Mouse (Mus musculus) cerebellum, postnatal 10 days (tissue): ENCODE data around the gene Stat4.
A peak's percentile ranks its signal among the peaks of the same experiment; 100 is the strongest.
"Not testable (repeated sequence)": the region's sequence is repeated elsewhere in the genome, so short reads cannot be mapped to it uniquely, and the experiment has no call there.

Experiments used
- DNase-seq, 2 experiments: peaks; one replicate each; pipeline ENCODE4 v3.0.0; 2021; ENCODE audit warnings: mixed read lengths in 2 of 2

The Stat4 gene

DNA sequence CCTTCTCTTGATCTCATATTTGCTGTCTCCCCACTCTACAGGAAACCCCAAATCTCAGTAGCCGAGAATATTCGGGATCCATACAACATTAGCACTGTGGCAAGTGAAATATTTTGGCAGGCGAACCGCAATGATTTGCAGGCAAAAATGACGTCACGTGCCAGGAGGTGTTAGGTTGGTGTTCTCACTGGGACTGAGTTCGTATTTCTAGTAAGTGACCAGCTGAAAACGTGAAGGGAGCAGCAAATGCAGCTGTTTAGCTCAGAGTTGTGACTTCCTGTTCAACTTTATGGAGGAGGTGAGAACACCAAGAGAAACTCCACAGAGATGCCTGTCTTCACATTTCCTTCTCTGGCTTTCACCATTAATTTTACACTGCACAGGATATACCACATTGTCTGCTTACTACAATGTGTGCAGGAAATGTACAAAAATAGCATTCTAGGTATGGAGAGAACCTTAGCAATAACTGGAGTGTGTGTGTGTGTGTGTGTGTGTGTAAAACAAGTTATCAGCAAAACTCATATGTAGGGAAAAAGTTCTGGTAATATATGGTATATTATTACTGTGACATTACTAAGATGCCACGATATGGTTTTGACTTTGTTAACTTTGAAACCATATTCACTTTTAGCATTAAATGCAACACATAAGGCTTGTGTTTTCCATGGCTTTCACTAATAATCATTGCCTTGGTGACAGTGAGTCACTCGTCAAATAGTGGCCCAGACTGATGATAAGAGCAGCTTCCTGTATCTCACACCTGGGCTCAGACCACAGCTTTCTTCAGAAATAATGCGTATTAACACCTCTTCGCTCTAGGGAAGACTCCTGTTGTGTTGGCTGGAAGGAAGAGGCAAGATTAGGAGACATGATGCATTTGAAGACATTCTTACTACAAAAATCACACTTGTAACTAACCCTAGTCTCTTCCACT lies 48.1 kb downstream of the Stat4 start:
- no peak for DNase-seq

DNA sequence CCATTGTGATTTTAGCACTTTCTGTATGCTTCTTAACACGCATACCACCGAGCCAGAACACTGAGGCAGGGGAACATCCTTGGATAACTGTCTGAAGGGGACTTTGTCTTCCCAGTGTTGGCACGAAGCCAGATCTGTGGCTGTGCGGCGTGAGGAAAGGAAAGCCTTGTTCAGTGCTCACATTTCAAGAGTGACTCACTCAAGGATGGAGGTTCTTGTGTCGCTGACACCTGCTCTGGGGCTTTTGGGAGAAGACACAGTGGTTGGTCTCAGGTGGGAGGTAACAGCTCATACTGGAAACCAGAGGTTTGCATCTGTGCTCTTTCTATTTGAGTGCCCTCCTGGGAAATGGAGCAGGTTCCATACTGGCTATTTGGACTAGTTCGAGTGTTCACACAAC lies 52.2 kb downstream of the Stat4 start:
- peak; percentile 53 to 57 for DNase-seq

DNA sequence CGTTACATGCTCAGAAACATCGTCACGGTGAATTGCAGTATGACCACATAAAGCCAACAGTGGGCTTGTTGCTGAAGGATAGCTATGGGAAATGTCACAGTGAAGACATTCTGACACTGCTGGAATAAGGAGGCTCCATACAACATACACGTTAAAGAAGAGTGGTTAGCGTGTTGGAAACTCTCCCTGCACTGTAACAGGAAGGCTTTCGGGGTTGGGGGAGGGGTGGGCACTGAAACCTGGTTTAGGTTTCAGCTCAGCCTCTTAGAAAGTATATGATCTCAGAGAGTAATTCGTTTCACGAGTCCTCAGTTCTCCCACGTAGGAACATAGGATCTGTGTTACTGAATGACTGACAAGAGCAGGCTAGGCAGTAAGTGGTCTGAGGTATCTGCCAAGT lies 52.7 kb downstream of the Stat4 start:
- no peak for DNase-seq

DNA sequence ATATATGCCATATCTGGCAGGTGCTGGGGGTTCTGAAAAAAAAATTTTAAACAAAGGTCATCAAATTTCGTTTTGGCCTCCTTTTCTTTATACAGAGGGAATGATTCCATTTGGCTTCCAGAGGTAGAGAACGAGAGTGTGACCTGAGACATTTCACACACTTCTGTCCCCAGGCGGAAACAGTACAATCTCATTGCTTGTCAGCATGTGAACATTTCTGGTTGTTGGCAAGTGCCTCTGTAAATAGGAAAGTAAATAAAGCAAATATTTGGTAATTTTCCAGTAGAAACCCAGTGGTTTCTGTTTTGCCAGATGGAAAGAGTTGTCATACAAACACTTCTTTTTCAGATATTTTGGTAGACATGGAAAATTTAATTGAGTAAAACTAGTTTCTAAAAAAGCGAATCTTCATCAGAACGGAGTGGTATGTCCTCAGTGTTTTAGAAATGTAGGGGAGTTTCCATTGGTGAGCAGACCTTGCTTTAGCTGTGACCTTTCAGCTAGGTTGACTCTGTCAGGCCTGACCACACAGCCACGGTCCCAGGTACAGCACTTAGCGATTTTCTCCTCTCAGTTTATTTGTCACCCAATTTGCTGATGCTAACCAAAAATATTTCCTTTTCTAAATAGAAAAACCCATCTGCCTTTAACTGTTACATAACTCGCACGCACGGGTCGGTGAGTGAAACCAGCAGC lies 53.6 kb downstream of the Stat4 start:
- no peak for DNase-seq

DNA sequence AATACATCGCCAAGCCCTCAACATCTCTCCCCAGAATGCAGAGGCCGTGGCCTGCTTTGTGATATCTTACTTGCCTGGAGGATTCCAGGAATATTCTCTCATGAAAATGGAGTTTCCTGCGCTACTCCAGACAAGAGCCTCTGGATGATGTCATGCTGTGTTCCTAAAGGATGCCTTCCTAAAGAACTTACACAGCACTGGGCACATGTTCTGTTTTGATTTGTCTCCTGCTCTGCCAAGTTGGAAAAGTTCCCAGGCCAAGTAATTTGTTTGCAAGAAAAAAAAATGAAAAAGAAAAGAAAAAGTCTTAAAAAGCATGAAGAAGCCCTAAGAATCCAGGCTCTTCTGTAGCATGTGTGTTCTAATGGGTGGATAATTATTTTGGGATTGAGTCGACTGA lies 56.2 kb downstream of the Stat4 start:
- DNase-seq = no peak

DNA sequence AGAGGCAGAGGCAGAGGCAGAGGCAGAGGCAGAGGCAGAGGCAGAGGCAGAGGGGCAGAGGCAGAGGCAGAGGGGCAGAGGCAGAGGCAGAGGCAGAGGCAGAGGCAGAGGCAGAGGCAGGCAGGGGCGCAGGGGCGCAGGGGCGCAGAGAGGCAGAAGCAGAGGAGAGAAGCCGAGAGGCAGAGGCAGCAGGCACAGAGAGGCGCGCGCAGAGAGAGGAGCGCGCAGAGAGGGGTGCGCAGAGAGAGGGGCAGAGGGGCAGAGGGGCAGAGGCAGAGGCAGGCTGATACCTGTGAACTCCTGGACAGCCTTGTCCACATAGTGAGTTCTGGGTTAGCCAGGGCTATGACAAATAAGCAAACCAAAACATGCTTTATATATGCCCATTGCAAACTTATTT lies 59.9 kb downstream of the Stat4 start:
- not testable (repeated sequence) for DNase-seq

DNA sequence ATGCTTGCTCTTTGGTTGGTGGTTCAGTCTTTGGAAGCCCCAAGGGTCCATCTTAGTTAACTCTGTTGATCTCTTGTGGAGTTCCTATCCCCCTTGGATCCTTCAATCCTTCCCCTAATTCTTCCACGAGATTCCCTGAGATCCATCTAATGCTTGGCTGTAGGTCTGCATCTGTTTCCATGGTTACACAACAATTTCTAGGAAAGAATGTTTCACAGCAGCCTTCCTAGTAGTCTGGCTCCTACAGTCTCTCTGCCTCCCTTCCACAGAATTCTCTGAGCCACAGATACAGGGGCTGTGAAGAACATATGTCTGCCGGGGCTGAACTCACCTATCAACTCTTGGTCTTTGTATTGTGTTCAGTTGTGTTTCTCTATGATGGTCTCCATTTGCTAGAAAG lies 61.8 kb downstream of the Stat4 start:
- DNase-seq = no peak

DNA sequence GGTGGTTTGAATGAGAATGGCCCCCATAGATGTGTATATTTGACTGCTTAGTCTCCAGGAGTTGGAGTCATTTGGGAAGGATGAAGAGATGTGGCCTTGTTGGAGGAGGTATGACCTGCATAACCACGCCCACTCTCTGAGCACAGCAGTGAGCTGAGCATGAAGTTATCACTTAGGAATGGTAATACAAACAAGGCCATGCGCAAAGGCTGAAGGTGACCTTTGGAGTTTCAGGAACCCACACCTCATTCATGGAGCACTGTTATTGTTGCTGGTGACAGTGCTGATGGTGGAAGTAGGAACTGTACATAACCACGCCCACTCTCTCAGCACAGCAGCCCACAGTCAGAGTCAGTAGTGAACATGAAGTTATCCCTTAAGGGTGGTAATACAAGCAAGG lies 62.9 kb downstream of the Stat4 start:
- DNase-seq = no peak

DNA sequence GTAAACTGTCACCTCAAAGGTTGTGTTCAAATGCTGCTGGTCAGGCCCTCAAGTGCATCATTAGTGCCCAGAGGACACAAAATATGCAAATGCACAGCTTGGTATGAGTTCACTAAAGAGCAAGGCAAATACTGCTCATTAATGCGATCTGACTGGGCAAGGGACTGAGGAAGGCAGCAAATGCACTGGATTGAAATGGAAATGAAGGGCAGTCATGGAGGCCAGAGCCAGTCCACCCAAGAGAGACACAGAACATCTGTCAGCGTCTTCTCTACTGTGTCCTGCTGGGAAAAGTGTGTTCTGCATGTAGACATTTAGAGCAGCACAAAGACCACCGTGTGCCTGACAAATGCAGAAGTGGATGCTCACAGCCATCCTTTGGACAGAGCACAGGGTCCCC lies 64.6 kb downstream of the Stat4 start:
- no peak for DNase-seq

DNA sequence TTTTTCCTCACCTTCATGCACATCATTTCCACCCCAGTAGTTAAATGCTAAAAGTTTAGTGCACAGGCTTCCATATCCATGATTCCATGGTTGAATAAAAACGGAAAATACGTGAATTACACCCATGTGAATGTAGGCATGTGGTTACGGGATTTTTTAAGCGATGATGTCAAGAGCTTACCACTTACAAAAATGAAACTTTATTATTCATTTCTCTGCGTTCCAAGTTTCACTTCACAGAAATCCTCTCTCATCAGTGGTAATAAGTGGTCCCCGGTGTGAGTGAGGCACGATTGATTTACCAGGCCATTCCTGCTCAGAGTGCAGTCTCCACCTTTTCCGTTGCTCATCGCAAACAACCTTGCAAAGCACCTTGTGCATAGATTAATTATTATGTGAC lies 66.0 kb downstream of the Stat4 start:
- DNase-seq = no peak

DNA sequence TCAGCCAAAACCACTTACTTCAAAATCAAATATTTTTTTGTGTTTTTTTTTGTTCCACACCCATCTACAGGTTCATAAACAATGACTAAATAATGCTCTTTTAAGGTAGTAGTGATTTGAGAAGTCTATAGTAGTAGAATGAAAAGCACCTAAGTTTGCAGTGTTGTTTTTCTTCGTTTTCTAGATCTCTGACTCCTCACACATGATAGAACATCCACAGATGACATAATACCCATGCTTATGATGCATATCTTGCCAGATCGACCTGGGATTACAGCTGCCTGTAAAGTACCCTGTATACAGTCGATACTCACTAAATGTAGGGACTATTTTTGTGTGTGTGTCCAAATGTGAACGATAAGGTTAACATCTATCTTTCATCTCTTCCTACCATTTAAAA lies 69.0 kb downstream of the Stat4 start:
- DNase-seq = no peak

DNA sequence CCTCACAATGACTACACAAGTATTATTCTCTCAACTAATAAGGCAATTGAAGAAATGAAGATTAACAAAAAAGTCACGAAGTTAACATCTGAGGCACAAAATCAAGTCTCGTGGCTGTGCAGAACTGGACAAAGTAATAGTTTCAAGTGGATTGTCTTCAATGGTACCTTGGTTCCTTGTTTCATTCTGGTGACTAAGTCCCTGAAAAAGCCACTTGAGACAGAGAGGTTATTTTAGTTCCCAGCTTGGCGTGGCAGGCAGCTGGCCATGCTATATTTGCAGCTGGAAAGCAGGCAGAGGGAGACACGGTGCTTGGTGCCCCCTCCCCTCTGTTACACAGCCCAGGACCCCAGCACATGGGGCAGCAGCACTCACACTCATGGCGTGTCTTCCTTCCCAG lies 70.2 kb downstream of the Stat4 start:
- no peak for DNase-seq

DNA sequence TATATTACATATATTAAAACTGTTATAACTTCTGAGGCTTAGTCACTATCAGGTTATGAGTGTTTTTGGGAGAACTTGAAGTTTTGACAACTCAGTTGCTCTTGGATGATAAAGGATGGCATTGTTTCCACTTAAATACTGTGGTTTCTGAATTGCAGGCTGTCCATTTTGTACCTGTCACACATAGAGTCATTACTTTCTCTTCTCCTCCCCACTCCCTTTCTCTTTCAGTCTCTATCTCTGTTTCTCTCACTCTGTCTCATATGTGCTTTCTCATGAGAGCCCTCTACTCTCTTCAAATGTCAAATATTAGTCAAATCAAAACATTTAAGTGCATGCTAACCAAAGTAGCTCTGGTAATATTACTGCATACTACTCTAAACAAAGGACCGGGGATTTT lies 79.3 kb downstream of the Stat4 start:
- no peak for DNase-seq

DNA sequence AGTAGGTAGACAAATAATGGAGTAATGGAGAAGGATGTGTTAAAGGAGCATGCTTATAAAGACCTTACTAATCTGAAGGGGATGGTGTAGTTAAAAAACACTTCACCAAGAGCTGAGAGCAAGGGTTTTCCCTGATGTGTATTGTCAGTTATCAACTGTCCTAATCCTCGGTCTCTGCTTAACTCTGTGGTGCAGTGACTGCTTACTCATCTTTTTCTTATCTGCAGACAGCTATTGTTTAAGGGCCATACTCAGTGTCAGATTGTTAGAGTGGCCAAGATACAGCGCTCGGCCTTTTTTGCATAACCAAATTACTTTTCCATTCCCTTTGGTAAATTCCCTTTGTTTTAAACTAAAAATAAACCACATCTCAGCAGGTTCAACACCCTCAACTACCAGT lies 79.7 kb downstream of the Stat4 start:
- no peak for DNase-seq

DNA sequence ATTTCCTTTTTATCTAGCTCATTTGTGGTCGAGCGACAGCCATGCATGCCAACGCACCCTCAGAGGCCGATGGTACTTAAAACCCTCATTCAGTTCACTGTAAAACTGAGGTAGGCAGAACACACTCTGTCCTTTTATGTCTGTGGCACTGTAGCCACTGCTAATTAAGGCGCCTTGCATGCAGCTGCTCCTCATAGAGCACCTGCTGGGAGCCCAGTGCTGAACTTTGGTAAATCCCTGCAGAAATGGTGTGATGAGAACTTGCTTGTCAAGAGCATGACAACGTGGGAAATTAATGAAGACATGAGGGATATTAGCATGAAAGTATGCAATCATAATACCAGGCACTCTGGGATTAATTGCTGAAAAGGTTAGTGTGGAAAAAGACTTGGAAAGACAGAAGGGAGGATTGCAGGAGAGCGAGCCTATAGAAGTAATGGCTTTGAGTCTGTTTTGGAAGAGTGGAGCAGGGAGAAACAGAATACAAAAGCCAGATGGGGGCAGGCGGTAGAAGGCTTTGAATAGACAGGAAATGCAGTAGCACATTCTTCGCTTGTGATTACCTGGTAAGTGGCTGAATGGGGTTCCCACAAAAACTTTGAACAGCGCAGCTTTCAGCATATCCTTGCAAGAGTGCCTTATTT lies 92.9 kb downstream of the Stat4 start:
- DNase-seq = peak; percentile 34 to 59

DNA sequence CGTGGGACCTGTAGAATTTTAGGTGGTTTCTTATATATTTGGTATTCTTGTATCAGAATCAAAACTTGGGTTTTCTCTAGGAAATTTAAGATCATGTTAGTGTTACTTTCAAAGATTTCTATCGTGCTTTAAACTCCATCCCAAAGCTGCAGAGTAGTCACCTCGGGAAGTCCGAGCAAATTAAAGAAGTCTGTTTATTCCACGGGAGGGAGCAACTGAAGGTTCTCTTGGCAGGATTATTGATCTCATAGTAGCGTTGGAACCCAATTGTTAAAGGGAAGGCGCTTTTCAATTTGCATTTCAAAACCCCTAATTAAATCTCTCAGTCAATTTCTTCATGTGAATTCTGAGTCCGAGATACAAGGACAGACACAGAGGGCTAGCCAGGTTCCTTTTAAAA lies 93.4 kb downstream of the Stat4 start:
- DNase-seq = no peak

DNA sequence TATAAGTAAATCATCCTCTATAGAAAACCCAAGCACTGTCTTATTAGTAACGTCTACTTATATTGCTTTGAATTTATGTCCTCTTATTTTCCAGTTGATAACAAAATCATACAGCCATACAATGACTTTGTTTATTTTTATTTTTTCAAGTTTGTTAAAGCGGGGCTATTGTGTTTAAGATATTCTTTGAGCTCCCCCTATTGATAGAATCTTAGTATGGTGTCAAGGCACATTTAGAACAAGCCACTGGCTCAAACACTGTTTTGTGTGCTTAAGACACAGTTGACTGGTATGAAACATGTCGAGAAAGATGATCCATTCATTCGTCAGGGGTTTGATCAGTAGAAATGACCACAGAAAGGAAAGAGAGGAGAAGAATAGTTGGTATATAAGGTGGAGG lies 99.3 kb downstream of the Stat4 start:
- DNase-seq = peak in 1 of 2 experiments; percentile 25

DNA sequence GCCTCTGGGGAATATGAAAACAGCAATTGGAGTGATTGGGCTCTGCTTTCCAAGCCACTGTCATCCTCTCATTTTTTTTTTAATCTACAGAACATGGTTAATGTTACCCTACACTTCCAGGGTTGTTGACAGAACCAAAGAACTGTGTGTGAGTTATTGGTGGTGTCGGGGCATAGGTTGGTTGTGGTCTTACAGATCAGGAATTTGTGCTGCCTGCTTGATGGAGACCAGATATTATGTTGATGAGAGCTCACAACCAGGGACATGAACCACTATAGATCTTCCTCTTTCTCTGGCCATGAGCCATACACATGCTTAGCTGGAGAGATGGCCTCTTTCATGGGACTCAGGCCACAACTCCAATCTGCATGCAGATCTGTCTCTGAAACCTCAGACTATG lies 100.2 kb downstream of the Stat4 start:
- no peak for DNase-seq

DNA sequence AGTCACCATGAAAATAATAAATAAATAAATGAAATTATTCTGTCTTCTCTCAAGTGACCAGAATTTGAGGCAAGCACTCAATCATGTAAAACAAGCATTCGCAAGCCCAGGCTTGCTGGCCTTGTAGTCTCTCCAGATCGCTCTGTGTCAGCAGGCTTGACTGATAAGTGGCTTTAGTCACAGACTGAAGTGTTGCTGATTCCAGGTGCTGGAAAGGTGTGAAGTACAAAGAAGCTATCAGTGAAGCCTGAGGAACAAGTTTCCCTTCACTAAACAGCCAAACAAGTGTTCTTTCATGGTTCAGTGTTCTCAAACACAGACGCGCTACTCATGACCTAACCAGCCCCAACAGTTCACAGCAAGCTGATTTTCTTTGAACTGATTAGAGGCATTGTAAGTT lies 101.7 kb downstream of the Stat4 start:
- DNase-seq = no peak

DNA sequence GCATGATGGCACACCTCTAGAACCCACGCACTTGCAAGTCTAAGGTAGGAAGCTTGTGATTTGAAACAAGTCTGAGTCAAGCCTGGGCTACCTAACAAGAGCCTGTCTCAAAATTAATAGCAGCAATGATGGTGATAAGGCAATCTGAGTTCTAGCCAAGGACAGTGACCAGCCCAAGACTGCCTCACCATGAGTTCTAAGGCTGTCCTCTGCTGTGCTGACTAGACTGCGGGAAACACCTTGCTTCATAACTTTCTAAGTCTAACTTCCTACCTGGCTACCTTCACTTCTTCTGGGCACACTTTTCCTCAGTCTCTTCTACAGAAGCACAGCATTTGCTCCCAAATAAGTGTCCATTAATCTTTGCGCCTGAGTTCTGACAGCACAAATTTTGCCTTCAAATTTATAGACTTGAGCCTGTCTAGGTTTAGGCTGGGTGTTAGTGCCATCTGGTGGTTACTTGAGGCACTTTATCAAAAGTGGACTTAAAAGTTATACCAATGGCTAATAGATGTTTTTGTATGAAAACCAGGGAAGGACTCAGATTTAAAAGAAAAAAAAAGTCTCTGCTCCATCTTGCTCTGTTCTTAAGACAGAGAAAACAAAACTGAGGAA lies 111.8 kb downstream of the Stat4 start:
- DNase-seq = peak; percentile 65 to 73

DNA sequence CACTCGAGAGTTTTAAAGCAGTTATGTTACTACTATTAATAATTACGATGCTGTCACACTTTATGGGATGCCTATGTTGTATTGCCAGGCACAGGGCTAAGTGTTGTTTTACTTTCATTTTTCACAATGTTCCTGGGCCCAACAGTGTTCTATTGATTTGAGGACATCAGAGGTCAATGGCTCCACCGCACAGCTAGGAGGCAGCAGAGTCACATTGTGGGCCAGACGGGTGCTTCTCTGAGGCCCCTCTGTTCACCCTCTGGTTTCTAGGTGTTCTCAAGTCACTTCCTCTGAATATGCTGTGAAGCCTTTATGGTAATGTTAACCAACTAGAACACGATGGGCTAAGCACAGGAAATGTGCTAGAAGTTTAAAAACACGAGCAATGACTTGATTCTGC lies 113.5 kb downstream of the Stat4 start:
- no peak for DNase-seq

DNA sequence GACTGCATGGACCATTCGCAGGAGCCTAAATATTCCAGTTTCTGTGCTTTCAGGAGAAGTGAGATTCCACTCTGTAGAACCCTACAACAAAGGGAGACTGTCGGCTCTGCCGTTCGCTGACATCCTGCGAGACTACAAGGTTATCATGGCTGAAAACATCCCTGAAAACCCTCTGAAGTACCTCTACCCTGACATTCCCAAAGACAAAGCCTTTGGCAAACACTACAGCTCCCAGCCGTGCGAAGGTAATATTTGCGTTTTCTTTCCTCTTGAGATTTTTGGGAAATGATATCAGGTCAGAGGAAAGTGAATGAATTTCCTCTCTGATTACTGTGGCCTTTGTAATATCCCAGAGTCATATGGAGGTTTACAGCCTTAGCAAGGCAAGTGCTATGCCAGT lies 115.8 kb downstream of the Stat4 start:
- DNase-seq = no peak

DNA sequence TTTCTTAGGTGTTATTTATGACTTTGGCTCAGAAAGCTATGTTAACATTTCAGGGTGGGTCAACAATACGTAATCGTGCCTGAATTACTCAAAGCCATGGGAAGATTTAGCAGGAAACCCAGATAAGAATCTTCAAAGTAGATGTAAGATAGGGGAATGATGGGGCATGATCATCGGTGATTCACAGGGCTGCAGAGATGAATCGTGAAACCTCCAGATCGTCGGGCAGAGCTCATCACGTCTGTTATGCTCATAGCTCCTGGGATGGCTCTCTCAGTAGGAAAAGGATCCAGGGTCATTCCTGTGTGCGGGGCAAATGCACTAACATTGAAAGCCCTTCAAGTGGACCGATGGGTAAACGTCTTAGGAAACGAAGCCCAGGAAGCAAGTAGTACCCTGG lies 120.3 kb downstream of the Stat4 start:
- no peak for DNase-seq
